Mouse (Mus musculus) lung, postnatal 0 days (tissue): ENCODE data around the gene Dbt.

ENCODE experiments used
- CTCF ChIP-seq: IDR thresholded peaks from 2 replicates; pipeline ENCODE4 v1.5.1; 2016; ENCODE audit warnings: antibody characterized with exemption, mild to moderate bottlenecking
- EP300 ChIP-seq: IDR thresholded peaks from 2 replicates; pipeline ENCODE4 v1.6.1; 2016; ENCODE audit warnings: antibody characterized with exemption, mild to moderate bottlenecking, control low read depth

DNA sequence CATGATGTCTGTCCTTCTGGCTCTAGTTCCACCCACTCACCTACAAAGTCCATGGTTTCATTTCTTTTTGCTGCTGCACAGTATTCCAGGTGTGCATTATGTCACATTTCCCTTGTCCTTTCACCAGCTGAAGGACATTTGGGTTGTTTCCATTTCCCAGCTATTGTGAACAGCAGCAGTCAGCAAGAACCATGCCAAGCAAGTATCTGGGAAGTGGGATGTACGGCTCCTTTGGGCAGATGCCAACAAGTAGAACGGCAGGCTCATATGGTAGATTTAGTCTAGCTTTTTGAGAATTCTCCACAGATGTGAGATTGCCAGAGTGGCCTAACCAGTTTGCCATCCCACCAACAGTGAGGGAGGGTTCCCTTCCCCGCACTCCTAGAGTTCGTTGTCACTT, 18.0 kb downstream of the Dbt start:
- TF ChIP-seq CTCF = no peak
- no peak for TF ChIP-seq EP300
